Mouse (Mus musculus): ENCODE data around the gene Igfbp2. TPM values are rescaled to one million over a fixed set of nuclear protein-coding genes. Genes with fewer than 3 reads are reported as not detected.

The Igfbp2 gene
- not detected for polyA plus RNA-seq (2017; shearing (Covaris generic))

GRCm38 (mm10) chr1:72823751-72824706 is at the start of gene Igfbp2:
Gene Igfbp2 (plus strand): TSS chr1:72824503.

GRCm38 (mm10) chr1:72874287-72875211 is 50.2 kb downstream of the Igfbp2 start, which contains the start of gene Igfbp5:
Gene Igfbp5 (minus strand): TSS chr1:72874884.

Other genes starting within 250 kb of the Igfbp2 start
- 28.3 TPM for gene Smarcal1, start 241.3 kb upstream of the Igfbp2 start, polyA plus RNA-seq (2017; shearing (Covaris generic))
- gene Ankar, start 123.9 kb upstream of the Igfbp2 start, polyA plus RNA-seq (2017; shearing (Covaris generic)): 0.28 TPM
- 2,774 TPM for gene Rpl37a, start 113.2 kb upstream of the Igfbp2 start, polyA plus RNA-seq (2017; shearing (Covaris generic))
- gene Igfbp5, start 50.4 kb downstream of the Igfbp2 start, polyA plus RNA-seq (2017; shearing (Covaris generic)): not detected
- not detected for gene Tnp1, start 191.4 kb downstream of the Igfbp2 start, polyA plus RNA-seq (2017; shearing (Covaris generic))